Mouse (Mus musculus): ENCODE measurements around the gene Efcab9. TPM values are rescaled to one million over a fixed set of nuclear protein-coding genes. Genes with fewer than 3 reads are reported as not detected.

Efcab9 gene
- polyA plus RNA-seq, 1 experiment from 2014 or later, result not detected

DNA sequence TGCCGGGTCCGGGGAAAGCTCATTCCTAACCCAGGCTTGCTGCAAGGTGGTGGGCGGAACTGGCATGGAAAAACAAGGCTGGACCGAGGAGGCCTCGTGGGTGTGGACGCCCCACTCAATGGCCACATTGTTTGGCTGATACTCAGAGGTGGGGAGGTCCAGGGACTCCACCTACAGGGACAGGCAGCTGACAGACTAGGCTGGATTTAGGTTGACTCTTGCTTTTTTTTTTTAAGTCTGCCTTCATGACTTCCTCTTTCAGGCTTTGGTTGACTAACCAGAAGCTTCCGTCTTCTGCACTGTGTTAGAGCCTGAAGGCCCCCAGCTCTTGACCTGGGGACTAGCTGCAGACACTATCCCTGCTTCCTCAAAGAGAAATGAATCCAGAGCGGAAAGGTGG is 33.2 kb upstream of the Efcab9 start:
- no peak overlapping the region for H3K4me3 ChIP-seq
- H3K4me2 ChIP-seq, result no peak overlapping the region
- H3K9me3 ChIP-seq, result no peaks in the 10 kb centered on the region
- H3K36me3 ChIP-seq (replicated peaks), result no peaks in the 10 kb centered on the region
- ATAC-seq (replicated peaks), result no peak
- WGBS, result 64% methylated on average over 8 of the region's 8 CpGs
- H3K4me1 ChIP-seq, result no peaks in the 10 kb centered on the region
- no peaks in the 10 kb centered on the region for H3K27me3 ChIP-seq (replicated peaks)
- H3K27ac ChIP-seq, result no peak overlapping the region
- H3K9ac ChIP-seq, result no peak overlapping the region

- no peaks in the 10 kb centered on the region for H3K27me3 ChIP-seq (replicated peaks)
- 76% methylated on average over 4 of the region's 4 CpGs for WGBS
- H3K4me3 ChIP-seq, result no peak overlapping the region
These were observed 32.7 kb upstream of the Efcab9 start for GRCm38 (mm10) chr11:32564629-32565028.

DNA sequence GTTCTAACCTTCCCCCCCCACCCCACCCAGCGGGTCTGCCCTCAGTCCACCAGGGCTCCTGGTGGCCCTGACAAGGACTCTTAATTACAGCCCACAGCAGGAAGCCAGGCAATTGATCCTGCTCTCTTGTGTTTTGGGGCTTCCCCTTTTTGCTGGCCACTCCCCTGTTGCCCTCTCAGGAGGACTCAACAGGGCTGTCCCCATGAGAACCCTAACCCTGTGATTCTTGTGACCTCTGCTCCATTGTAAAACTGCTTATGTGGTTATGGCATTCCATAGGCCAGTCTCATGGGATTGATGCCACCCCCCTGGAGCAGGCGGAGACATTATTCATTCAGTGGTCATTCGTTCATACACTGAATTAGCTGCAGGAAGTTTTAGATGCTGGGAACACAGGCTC is 31.8 kb upstream of the Efcab9 start:
- Histone ChIP-seq H3K4me2 (no peak overlapping the region), H3K27me3 (replicated peaks) (no peaks in the 10 kb centered on the region), H3K9ac (no peak overlapping the region), H3K36me3 (replicated peaks) (no peaks in the 10 kb centered on the region), H3K4me1 (no peaks in the 10 kb centered on the region), H3K9me3 (no peaks in the 10 kb centered on the region), H3K4me3 (no peak overlapping the region), H3K27ac (no peak overlapping the region)
- WGBS, result 37% methylated on average over 3 of the region's 3 CpGs
- no peak for ATAC-seq (replicated peaks)

More at GRCm38 (mm10) chr11:32564629-32565028, 32.7 kb upstream of the Efcab9 start:
- H3K27ac ChIP-seq, result no peak overlapping the region
- no peak overlapping the region for H3K4me2 ChIP-seq
- ATAC-seq (replicated peaks), result no peak
- no peak overlapping the region for H3K9ac ChIP-seq
- H3K9me3 ChIP-seq, result no peaks in the 10 kb centered on the region
- H3K4me1 ChIP-seq, result no peaks in the 10 kb centered on the region
- no peaks in the 10 kb centered on the region for H3K36me3 ChIP-seq (replicated peaks)

DNA sequence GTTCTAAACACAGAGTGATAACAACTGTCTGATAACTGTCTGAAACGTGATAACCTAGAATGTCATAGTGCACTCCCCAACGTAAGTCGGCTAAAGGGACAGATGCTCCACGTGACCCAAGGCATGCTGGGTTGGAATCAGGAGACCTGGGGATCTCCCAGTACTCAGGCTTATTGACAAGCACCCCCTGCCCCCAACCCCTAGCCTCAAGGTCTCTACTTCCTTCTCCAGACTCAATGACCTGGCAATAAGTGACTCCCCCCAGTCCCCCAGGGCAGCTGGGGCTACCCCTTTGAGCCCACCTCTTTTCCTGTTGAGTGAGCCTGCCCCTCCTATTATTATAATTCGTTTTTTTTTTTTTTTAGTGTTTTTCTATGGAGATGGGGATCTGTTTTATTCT is 30.8 kb upstream of the Efcab9 start:
- ATAC-seq (replicated peaks), result no peak
- WGBS, result 71% methylated on average over 5 of the region's 5 CpGs

DNA sequence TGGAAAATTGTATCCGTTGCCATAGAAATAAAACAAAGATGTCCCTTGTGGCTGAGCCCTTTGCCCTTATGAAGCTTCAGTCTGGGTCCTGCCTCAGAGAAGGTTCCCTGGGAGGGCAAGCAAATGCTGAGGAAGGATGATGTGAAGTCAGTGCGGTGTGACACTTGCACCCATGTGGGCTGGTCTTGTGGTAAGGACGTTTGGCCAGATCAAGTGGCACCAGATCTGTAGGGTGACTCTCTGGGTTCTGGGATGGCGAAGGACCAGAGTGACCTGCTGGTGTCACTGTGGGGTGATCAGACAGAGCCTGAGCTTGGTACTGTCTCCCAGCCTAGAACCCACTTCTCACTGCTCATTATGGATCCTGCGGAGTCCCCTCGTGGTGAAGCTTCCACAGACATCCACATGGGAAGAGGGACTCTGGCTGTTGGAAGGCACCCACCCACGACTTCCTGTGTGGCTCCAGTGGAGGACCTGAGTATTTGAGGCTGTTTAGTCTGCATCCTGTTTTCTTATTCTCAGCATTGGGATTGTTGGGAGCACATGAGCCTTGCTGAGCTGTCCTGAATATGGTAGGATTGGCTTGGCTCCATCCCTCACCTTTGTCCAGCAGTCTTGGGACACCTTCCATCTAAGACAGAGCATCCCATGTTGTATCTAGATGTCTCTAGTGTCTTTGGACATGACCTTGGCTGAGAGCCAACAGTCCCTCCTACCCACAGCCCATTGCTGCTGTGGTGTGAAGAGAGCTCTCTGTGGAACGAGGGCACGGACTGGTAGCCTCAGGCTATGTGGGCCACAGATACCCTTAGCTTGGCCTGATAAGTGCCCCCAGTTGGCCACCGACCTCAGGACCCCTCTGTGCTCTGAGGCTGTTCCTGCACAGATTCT is 29.8 kb upstream of the Efcab9 start:
- Histone ChIP-seq H3K4me2 (no peak overlapping the region), H3K27ac (no peak overlapping the region), H3K4me3 (no peak overlapping the region), H3K9me3 (no peaks in the 10 kb centered on the region), H3K27me3 (replicated peaks) (no peaks in the 10 kb centered on the region), H3K4me1 (no peaks in the 10 kb centered on the region), H3K36me3 (replicated peaks) (no peaks in the 10 kb centered on the region), H3K9ac (no peak overlapping the region)
- no peak for ATAC-seq (replicated peaks)
- 70% methylated on average over 10 of the region's 10 CpGs for WGBS

More for the DNA sequence above, 30.8 kb upstream of the Efcab9 start:
- Histone ChIP-seq H3K9me3 (no peaks in the 10 kb centered on the region), H3K4me3 (no peak overlapping the region), H3K4me2 (no peak overlapping the region), H3K9ac (no peak overlapping the region), H3K27ac (no peak overlapping the region), H3K4me1 (no peaks in the 10 kb centered on the region), H3K27me3 (replicated peaks) (no peaks in the 10 kb centered on the region), H3K36me3 (replicated peaks) (no peaks in the 10 kb centered on the region)

GRCm38 (mm10) chr11:32560015-32560770 is 28.3 kb upstream of the Efcab9 start:
- no peak overlapping the region for H3K4me2 ChIP-seq
- H3K27me3 ChIP-seq (replicated peaks), result no peaks in the 10 kb centered on the region
- 78% methylated on average over 12 of the region's 12 CpGs for WGBS
- no peaks in the 10 kb centered on the region for H3K4me1 ChIP-seq
- no peak overlapping the region for H3K27ac ChIP-seq
- H3K9ac ChIP-seq, result no peak overlapping the region
- no peaks in the 10 kb centered on the region for H3K9me3 ChIP-seq
- H3K36me3 ChIP-seq (replicated peaks), result no peaks in the 10 kb centered on the region
- no peak for ATAC-seq (replicated peaks)
- no peak overlapping the region for H3K4me3 ChIP-seq

DNA sequence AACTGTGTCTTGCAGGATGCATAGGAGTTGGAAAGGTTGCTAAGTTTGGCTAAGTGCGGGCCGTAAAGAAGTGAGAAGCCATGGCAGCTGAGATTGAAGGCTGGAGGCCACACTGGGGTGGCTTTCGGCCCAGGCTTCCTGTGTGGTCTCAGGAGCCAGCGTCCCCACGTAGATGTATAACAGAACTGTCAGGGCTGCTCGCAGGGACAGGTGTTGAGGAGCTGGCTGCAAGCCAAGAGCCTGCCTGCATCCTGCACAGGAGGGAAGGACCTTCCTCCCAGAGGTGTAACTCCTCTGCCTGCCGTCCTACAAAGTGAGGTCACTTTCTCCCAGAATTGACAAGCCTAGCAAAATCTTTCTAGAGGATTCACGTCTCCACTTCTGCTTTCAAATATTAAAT is 26.8 kb upstream of the Efcab9 start:
- Histone ChIP-seq H3K36me3 (replicated peaks) (no peaks in the 10 kb centered on the region), H3K4me2 (no peak overlapping the region), H3K27ac (no peak overlapping the region), H3K4me3 (no peak overlapping the region), H3K9me3 (no peaks in the 10 kb centered on the region), H3K9ac (no peak overlapping the region), H3K27me3 (replicated peaks) (no peaks in the 10 kb centered on the region), H3K4me1 (no peaks in the 10 kb centered on the region)
- WGBS, result 56% methylated on average over 8 of the region's 8 CpGs
- ATAC-seq (replicated peaks), result no peak

GRCm38 (mm10) chr11:32558026-32558425 is 26.1 kb upstream of the Efcab9 start:
- H3K4me3 ChIP-seq, result no peak overlapping the region
- H3K4me1 ChIP-seq, result 0 out of 2 replicates have a peak, but pooled peaks cover under 1% of the 10 kb centered on the region
- no peaks in the 10 kb centered on the region for H3K27me3 ChIP-seq (replicated peaks)
- ATAC-seq (replicated peaks), result no peak
- no peak overlapping the region for H3K9ac ChIP-seq
- H3K27ac ChIP-seq, result no peak overlapping the region
- WGBS, result 96% methylated on average over 4 of the region's 4 CpGs
- H3K4me2 ChIP-seq, result no peak overlapping the region
- H3K36me3 ChIP-seq (replicated peaks), result no peaks in the 10 kb centered on the region
- H3K9me3 ChIP-seq, result no peaks in the 10 kb centered on the region

DNA sequence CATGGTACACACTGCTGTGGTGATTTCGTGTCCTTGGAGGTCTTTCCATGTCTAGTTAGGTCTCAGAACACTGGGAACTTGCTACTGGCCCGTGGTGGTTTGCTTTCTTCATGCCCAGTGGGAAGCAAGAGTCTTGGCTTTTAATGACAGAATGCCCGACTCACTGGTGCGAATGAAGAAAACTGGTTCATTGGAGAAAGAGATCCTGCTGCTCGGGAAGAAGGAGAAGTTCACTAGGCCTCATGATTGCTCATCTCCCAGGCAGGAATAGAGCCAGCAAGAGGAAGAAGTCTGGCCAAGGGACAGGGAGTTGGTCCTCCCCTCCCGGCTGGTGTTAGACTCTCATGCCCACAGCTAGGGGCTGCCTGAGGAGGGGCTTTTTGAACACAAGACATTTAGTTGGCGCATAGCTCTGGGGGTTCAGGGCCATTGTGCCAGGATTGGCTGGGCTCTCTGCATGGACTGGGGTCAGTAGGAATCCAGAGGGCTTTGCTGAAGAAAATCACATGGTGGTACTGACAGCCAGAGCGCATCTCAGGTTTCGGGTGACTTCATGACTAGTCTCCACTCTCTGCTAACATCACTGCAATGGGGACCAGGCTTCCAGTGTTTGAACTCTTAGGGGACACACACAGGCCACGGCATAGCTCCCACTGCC is 24.6 kb upstream of the Efcab9 start:
- H3K27me3 ChIP-seq (replicated peaks), result no peaks in the 10 kb centered on the region
- ATAC-seq (replicated peaks), result no peak
- H3K4me2 ChIP-seq, result no peak overlapping the region
- H3K27ac ChIP-seq, result no peak overlapping the region
- no peak overlapping the region for H3K9ac ChIP-seq
- no peaks in the 10 kb centered on the region for H3K9me3 ChIP-seq
- WGBS, result 74% methylated on average over 10 of the region's 10 CpGs
- H3K36me3 ChIP-seq (replicated peaks), result no peaks in the 10 kb centered on the region
- no peak overlapping the region for H3K4me3 ChIP-seq
- peaks cover 8% of the 10 kb centered on the region; the same call in 1 of the 2 replicates for H3K4me1 ChIP-seq

GRCm38 (mm10) chr11:32555103-32555689 is 23.3 kb upstream of the Efcab9 start:
- H3K4me1 ChIP-seq, result peaks cover 8% of the 10 kb centered on the region; the same call in 1 of the 2 replicates
- 86% methylated on average over 12 of the region's 12 CpGs for WGBS
- ATAC-seq (replicated peaks), result no peak
- H3K4me3 ChIP-seq, result no peak overlapping the region
- H3K36me3 ChIP-seq (replicated peaks), result no peaks in the 10 kb centered on the region
- no peaks in the 10 kb centered on the region for H3K9me3 ChIP-seq
- H3K27me3 ChIP-seq (replicated peaks), result no peaks in the 10 kb centered on the region
- no peak overlapping the region for H3K9ac ChIP-seq
- H3K4me2 ChIP-seq, result no peak overlapping the region
- no peak overlapping the region for H3K27ac ChIP-seq

DNA sequence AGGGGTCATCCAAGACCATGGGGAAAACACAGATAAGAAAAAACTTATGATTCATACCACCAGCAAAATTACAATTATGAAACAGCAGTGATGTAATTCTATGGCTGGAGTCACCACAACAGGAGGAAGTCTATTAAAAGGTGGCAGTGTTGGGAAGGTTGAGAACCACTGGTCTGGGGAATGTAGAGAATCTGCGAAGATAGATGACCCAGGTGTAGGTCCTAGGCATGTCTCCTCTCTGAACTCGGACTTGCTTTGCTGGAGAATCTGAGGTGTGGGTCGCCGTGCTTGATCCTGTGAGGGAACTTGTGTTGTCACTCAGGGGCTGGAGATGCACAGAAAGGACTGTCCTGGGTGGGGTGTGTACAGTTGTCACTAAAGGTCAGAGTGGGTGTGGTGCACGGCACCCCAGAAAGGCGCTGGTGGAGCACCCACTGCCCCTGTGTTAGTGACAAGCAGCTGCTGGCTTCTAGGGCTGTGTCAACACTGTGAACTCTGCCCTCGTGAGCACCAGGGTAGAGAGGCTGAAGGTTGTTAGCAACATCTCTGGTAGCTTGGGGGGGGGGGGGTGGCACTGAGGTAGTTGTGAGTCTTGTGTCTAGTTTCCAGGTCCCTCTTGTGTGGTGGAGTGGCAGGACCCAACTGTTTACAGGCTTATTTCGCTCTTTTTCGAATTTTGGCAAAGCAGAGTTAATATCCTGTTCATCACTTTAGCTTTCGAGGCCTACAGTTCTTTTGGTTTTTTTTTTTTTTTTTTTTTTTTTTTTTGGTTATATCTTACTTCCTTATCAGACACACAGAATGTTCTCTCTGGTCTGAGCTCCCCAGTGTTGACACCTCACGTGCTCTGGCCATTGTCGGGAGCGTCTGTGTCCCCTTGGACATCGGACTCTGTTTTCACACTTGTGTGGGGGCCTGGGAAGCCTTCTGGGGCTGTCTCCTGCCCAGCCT is 22.5 kb upstream of the Efcab9 start:
- WGBS, result 88% methylated on average over 14 of the region's 14 CpGs
- no peak for ATAC-seq (replicated peaks)
- Histone ChIP-seq H3K4me2 (no peak overlapping the region), H3K4me1 (peaks cover 11% of the 10 kb centered on the region; the same call in 1 of the 2 replicates), H3K36me3 (replicated peaks) (no peaks in the 10 kb centered on the region), H3K27ac (no peak overlapping the region), H3K9me3 (no peaks in the 10 kb centered on the region), H3K9ac (no peak overlapping the region), H3K4me3 (no peak overlapping the region), H3K27me3 (replicated peaks) (no peaks in the 10 kb centered on the region)

Measured in midbrain, embryonic 15.5 days (tissue).